Mouse (Mus musculus) liver, embryonic 13.5 days (tissue): ENCODE results near the gene Bcl11b. TPM values are rescaled to one million over a fixed set of nuclear protein-coding genes. Genes with fewer than 3 reads are reported as not detected.

ENCODE experiments used
- ATAC-seq: fragments of 200-750 bp; cut with Nextera tagmentation; 2 replicates; pipeline ENCODE4 v1.8.0; 2017; ENCODE audit warnings: low read depth, mild to moderate bottlenecking, moderate number of reproducible peaks, moderate library complexity
- DNase-seq: peaks from one replicate; pipeline ENCODE4 v3.0.0; 2022
- H3K27ac ChIP-seq: fragments of 300-500 bp; sonication (generic); 2 replicates; pipeline ENCODE4 v1.5.1; 2015; ENCODE audit warnings: moderate library complexity, mild to moderate bottlenecking, inconsistent platforms
- H3K27me3 ChIP-seq: fragments of 300-500 bp; sonication (generic); 2 replicates; pipeline ENCODE4 v1.6.1; 2015; ENCODE audit warnings: mild to moderate bottlenecking, inconsistent platforms
- H3K36me3 ChIP-seq: fragments of 300-500 bp; sonication (generic); 2 replicates; pipeline ENCODE4 v1.6.1; 2015; ENCODE audit warnings: mild to moderate bottlenecking, inconsistent platforms
- H3K4me1 ChIP-seq: fragments of 300-500 bp; sonication (generic); replicated peaks from 2 replicates; pipeline ENCODE4 v1.6.1; 2015; ENCODE audit warnings: inconsistent platforms
- H3K4me2 ChIP-seq: fragments of 300-500 bp; sonication (generic); 2 replicates; pipeline ENCODE4 v1.6.1; 2015; ENCODE audit warnings: inconsistent platforms, mild to moderate bottlenecking, moderate library complexity
- H3K4me3 ChIP-seq: fragments of 300-500 bp; sonication (generic); replicated peaks from 2 replicates; pipeline ENCODE4 v1.5.1; 2015; ENCODE audit warnings: mild to moderate bottlenecking, inconsistent platforms
- H3K9ac ChIP-seq: fragments of 300-500 bp; sonication (generic); 2 replicates; pipeline ENCODE4 v1.6.1; 2015; ENCODE audit warnings: mild to moderate bottlenecking, inconsistent platforms
- H3K9me3 ChIP-seq: fragments of 300-500 bp; sonication (generic); replicated peaks from 2 replicates; pipeline ENCODE4 v1.6.1; 2016; ENCODE audit warnings: inconsistent platforms
- WGBS: fragments of 180-500 bp; shearing (Covaris S2); methylation state at CpG from one replicate; pipeline ENCODE4 v1.1.7; 2015; ENCODE audit not compliant: insufficient replicate concordance; 5-methylcytosine and 5-hydroxymethylcytosine counted together
- polyA plus RNA-seq: library from polyadenylated mRNA; unstranded; fragments of >200 nt; fragmentation: Nextera tagmentation; extraction: Ambion mirVana; gene quantifications from 2 replicates; pipeline ENCODE4 v1.2.1, GENCODE M21; 2015

Bcl11b gene
- polyA plus RNA-seq, 1 experiment from 2014 or later = 0.08 TPM

GRCm38 (mm10) chr12:107920076-107920475 lies 83.3 kb downstream of the Bcl11b start:
- Histone ChIP-seq H3K4me1 (no peaks in the 10 kb centered on the region), H3K4me2 (no peak overlapping the region), H3K9me3 (peaks cover 18% of the 10 kb centered on the region), H3K9ac (no peak overlapping the region), H3K27ac (no peak overlapping the region), H3K4me3 (no peak overlapping the region), H3K27me3 (no peaks in the 10 kb centered on the region), H3K36me3 (no peaks in the 10 kb centered on the region)
- no peak for DNase-seq
- ATAC-seq = no peak
- 56% methylated on average over 2 of the region's 2 CpGs for WGBS

GRCm38 (mm10) chr12:107918779-107919178 lies 84.6 kb downstream of the Bcl11b start:
- no peaks in the 10 kb centered on the region for H3K4me1 ChIP-seq
- DNase-seq (no peak), ATAC-seq (no peak)
- H3K4me3 ChIP-seq = no peak overlapping the region
- no peaks in the 10 kb centered on the region for H3K36me3 ChIP-seq
- H3K4me2 ChIP-seq = no peak overlapping the region
- H3K27me3 ChIP-seq = no peaks in the 10 kb centered on the region
- H3K9ac ChIP-seq = no peak overlapping the region
- no peak overlapping the region for H3K27ac ChIP-seq
- H3K9me3 ChIP-seq = peaks cover 18% of the 10 kb centered on the region
- 71% methylated on average over 6 of the region's 6 CpGs for WGBS

- DNase-seq = no peak
- H3K27ac ChIP-seq = no peak overlapping the region
- no peaks in the 10 kb centered on the region for H3K4me1 ChIP-seq
- no peaks in the 10 kb centered on the region for H3K36me3 ChIP-seq
- no peaks in the 10 kb centered on the region for H3K27me3 ChIP-seq
- 86% methylated on average over 39 of the region's 39 CpGs for WGBS
- ATAC-seq = no peak
- H3K4me2 ChIP-seq = no peak overlapping the region
- no peak overlapping the region for H3K4me3 ChIP-seq
- no peak overlapping the region for H3K9ac ChIP-seq
- peaks cover 18% of the 10 kb centered on the region for H3K9me3 ChIP-seq
Measured at GRCm38 (mm10) chr12:107916008-107916407, 87.4 kb downstream of the Bcl11b start.

- WGBS = 89% methylated on average over 32 of the region's 32 CpGs
- Histone ChIP-seq H3K9me3 (peaks cover 22% of the 10 kb centered on the region), H3K4me2 (no peak overlapping the region), H3K4me1 (no peaks in the 10 kb centered on the region), H3K27me3 (no peaks in the 10 kb centered on the region), H3K27ac (no peak overlapping the region), H3K36me3 (no peaks in the 10 kb centered on the region), H3K4me3 (no peak overlapping the region), H3K9ac (no peak overlapping the region)
- ATAC-seq (no peak), DNase-seq (no peak)
Measured at GRCm38 (mm10) chr12:107915396-107915795, 88.0 kb downstream of the Bcl11b start.

GRCm38 (mm10) chr12:107908826-107909225 lies 94.6 kb downstream of the Bcl11b start:
- no peak for ATAC-seq
- DNase-seq = no peak
- no peaks in the 10 kb centered on the region for H3K36me3 ChIP-seq
- peaks cover 12% of the 10 kb centered on the region for H3K9me3 ChIP-seq
- no peak overlapping the region for H3K27ac ChIP-seq
- 72% methylated on average over 11 of the region's 11 CpGs for WGBS
- H3K4me1 ChIP-seq = no peaks in the 10 kb centered on the region
- no peak overlapping the region for H3K9ac ChIP-seq
- H3K4me2 ChIP-seq = no peak overlapping the region
- H3K27me3 ChIP-seq = no peaks in the 10 kb centered on the region
- H3K4me3 ChIP-seq = no peak overlapping the region

GRCm38 (mm10) chr12:107905333-107905732 lies 98.1 kb downstream of the Bcl11b start:
- Histone ChIP-seq H3K9me3 (peaks cover 8% of the 10 kb centered on the region), H3K4me2 (no peak overlapping the region), H3K9ac (no peak overlapping the region), H3K27ac (no peak overlapping the region), H3K36me3 (no peaks in the 10 kb centered on the region), H3K27me3 (no peaks in the 10 kb centered on the region), H3K4me3 (no peak overlapping the region), H3K4me1 (no peaks in the 10 kb centered on the region)
- DNase-seq (no peak), ATAC-seq (no peak)
- WGBS = 88% methylated on average over 3 of the region's 3 CpGs

- ATAC-seq (no peak), DNase-seq (no peak)
- H3K4me1 ChIP-seq = no peaks in the 10 kb centered on the region
- H3K4me2 ChIP-seq = no peak overlapping the region
- no peak overlapping the region for H3K4me3 ChIP-seq
- H3K9ac ChIP-seq = no peak overlapping the region
- 80% methylated on average over 11 of the region's 11 CpGs for WGBS
- H3K27me3 ChIP-seq = no peaks in the 10 kb centered on the region
- no peak overlapping the region for H3K27ac ChIP-seq
- H3K9me3 ChIP-seq = peaks cover 8% of the 10 kb centered on the region; the same call in 1 of the 2 replicates
- H3K36me3 ChIP-seq = no peaks in the 10 kb centered on the region
Measured at GRCm38 (mm10) chr12:107904457-107904856, 98.9 kb downstream of the Bcl11b start.

- Histone ChIP-seq H3K4me1 (no peaks in the 10 kb centered on the region), H3K27me3 (no peaks in the 10 kb centered on the region), H3K9ac (no peak overlapping the region), H3K4me3 (no peak overlapping the region), H3K4me2 (no peak overlapping the region), H3K9me3 (peaks cover 8% of the 10 kb centered on the region; the same call in 1 of the 2 replicates), H3K36me3 (no peaks in the 10 kb centered on the region), H3K27ac (no peak overlapping the region)
- WGBS = 39% methylated on average over 9 of the region's 9 CpGs
- ATAC-seq (no peak), DNase-seq (no peak)
Measured at GRCm38 (mm10) chr12:107903949-107904348, 99.5 kb downstream of the Bcl11b start.

- no peak overlapping the region for H3K4me2 ChIP-seq
- no peak overlapping the region for H3K9ac ChIP-seq
- 62% methylated on average over 3 of the region's 3 CpGs for WGBS
- H3K36me3 ChIP-seq = no peaks in the 10 kb centered on the region
- no peak overlapping the region for H3K27ac ChIP-seq
- ATAC-seq = no peak
- H3K27me3 ChIP-seq = no peaks in the 10 kb centered on the region
- H3K4me3 ChIP-seq = no peak overlapping the region
- no peaks in the 10 kb centered on the region for H3K4me1 ChIP-seq
- no peaks in the 10 kb centered on the region for H3K9me3 ChIP-seq
- DNase-seq = no peak
Measured at GRCm38 (mm10) chr12:107891449-107891848, 112.0 kb downstream of the Bcl11b start.

GRCm38 (mm10) chr12:107890326-107890725 lies 113.1 kb downstream of the Bcl11b start:
- WGBS = 49% methylated on average over 7 of the region's 7 CpGs
- DNase-seq (no peak), ATAC-seq (no peak)
- Histone ChIP-seq H3K4me2 (no peak overlapping the region), H3K36me3 (no peaks in the 10 kb centered on the region), H3K9me3 (no peaks in the 10 kb centered on the region), H3K9ac (no peak overlapping the region), H3K4me3 (no peak overlapping the region), H3K27me3 (no peaks in the 10 kb centered on the region), H3K27ac (no peak overlapping the region), H3K4me1 (no peaks in the 10 kb centered on the region)

GRCm38 (mm10) chr12:107889841-107890240 lies 113.6 kb downstream of the Bcl11b start:
- no peak for ATAC-seq
- Histone ChIP-seq H3K4me2 (no peak overlapping the region), H3K4me1 (no peaks in the 10 kb centered on the region), H3K27ac (no peak overlapping the region), H3K9ac (no peak overlapping the region), H3K36me3 (no peaks in the 10 kb centered on the region), H3K4me3 (no peak overlapping the region), H3K27me3 (no peaks in the 10 kb centered on the region), H3K9me3 (no peaks in the 10 kb centered on the region)
- WGBS = 66% methylated on average over 10 of the region's 10 CpGs
- no peak for DNase-seq

- DNase-seq (no peak), ATAC-seq (no peak)
- Histone ChIP-seq H3K4me3 (no peak overlapping the region), H3K9ac (no peak overlapping the region), H3K27ac (no peak overlapping the region), H3K27me3 (no peaks in the 10 kb centered on the region), H3K4me1 (no peaks in the 10 kb centered on the region), H3K36me3 (no peaks in the 10 kb centered on the region), H3K9me3 (no peaks in the 10 kb centered on the region), H3K4me2 (no peak overlapping the region)
- WGBS = 42% methylated on average over 5 of the region's 5 CpGs
Measured at GRCm38 (mm10) chr12:107888646-107889045, 114.8 kb downstream of the Bcl11b start.
